Mouse (Mus musculus) liver, embryonic 14.5 days (tissue): ENCODE measurements around the gene Lexm. TPM values are rescaled to one million over a fixed set of nuclear protein-coding genes. Genes with fewer than 3 reads are reported as not detected.

Experiments used
- ATAC-seq: fragments of 200-750 bp; cut with Nextera tagmentation; 2 replicates; pipeline ENCODE4 v1.8.0; 2017; ENCODE audit warnings: moderate number of reproducible peaks, mild to moderate bottlenecking, moderate library complexity; ENCODE audit not compliant: insufficient read depth
- DNase-seq, 3 experiments: peaks; one replicate each; pipeline ENCODE4 v3.0.0-alpha.2; 2012 to 2013; ENCODE audit warnings: low read depth in 3 of 3, low spot score in 3 of 3
- H3K27ac ChIP-seq: fragments of 300-500 bp; sonication (generic); 2 replicates; pipeline ENCODE4 v1.5.1; 2014; ENCODE audit warnings: moderate library complexity, mild to moderate bottlenecking, control low read depth, inconsistent platforms
- H3K27me3 ChIP-seq: fragments of 300-500 bp; sonication (generic); 2 replicates; pipeline ENCODE4 v1.6.1; 2014; ENCODE audit warnings: mild to moderate bottlenecking, low read length, moderate library complexity; ENCODE audit not compliant: control insufficient read depth, insufficient read depth
- H3K36me3 ChIP-seq: fragments of 300-500 bp; sonication (generic); replicated peaks from 2 replicates; pipeline ENCODE4 v1.6.1; 2014; ENCODE audit warnings: low read depth; ENCODE audit not compliant: control insufficient read depth, insufficient read depth
- H3K4me1 ChIP-seq, 2 experiments: fragments of 200-500 bp in 1 of 2; fragments of 300-500 bp in 1 of 2; sonication (generic) in 1 of 2; replicated peaks; 2 replicates each; pipeline ENCODE4 v1.6.1; 2012 to 2014; ENCODE audit warnings: antibody characterized with exemption in 1 of 2, inconsistent platforms in 1 of 2, low read length in 1 of 2; ENCODE audit not compliant: control insufficient read depth in 2 of 2, insufficient read depth in 2 of 2
- H3K4me2 ChIP-seq: fragments of 300-500 bp; sonication (generic); 2 replicates; pipeline ENCODE4 v1.6.1; 2014; ENCODE audit warnings: low read depth, mild to moderate bottlenecking, control low read depth, moderate library complexity
- H3K4me3 ChIP-seq, 2 experiments: fragments of 200-500 bp in 1 of 2; fragments of 300-500 bp in 1 of 2; sonication (generic) in 1 of 2; 2 replicates each; pipeline ENCODE4 v1.5.1; 2012 to 2014; ENCODE audit warnings: low read depth in 2 of 2, low read length in 2 of 2, mild to moderate bottlenecking in 2 of 2, control low read depth in 1 of 2, inconsistent platforms in 1 of 2, moderate library complexity in 1 of 2; ENCODE audit not compliant: insufficient read depth in 1 of 2
- H3K9ac ChIP-seq: fragments of 300-500 bp; sonication (generic); replicated peaks from 2 replicates; pipeline ENCODE4 v1.6.1; 2014; ENCODE audit warnings: mild to moderate bottlenecking, control low read depth, moderate library complexity
- H3K9me3 ChIP-seq: fragments of 300-500 bp; sonication (generic); 2 replicates; pipeline ENCODE4 v1.6.1; 2016; ENCODE audit warnings: low read length, mixed read lengths; ENCODE audit not compliant: control insufficient read depth
- CTCF ChIP-seq: IDR thresholded peaks from 2 replicates; pipeline ENCODE4 v1.5.1; 2016; ENCODE audit warnings: antibody characterized with exemption, low read depth, control low read depth
- EP300 ChIP-seq: IDR thresholded peaks from 2 replicates; pipeline ENCODE4 v1.6.1; 2016; ENCODE audit warnings: antibody characterized with exemption, low read depth
- WGBS: fragments of 180-500 bp; shearing (Covaris S2); extraction: QIAGEN DNeasy Blood & Tissue Kit; methylation state at CpG from one replicate; pipeline ENCODE4 v1.1.7; 2014; ENCODE audit not compliant: insufficient replicate concordance; 5-methylcytosine and 5-hydroxymethylcytosine counted together
- polyA plus RNA-seq, 2 experiments: library from polyadenylated mRNA; depleted of rRNA in 1 of 2; stranded (reverse) in 1 of 2; unstranded in 1 of 2; fragments of >200 nt; fragmentation: Nextera tagmentation in 1 of 2; extraction: Ambion mirVana in 1 of 2; gene quantifications; 2 replicates each; pipeline versions ENCODE4 v1.2.1 to v1.2.3; 2012 to 2014

Gene Lexm
- polyA plus RNA-seq, 2 experiments: 0.10 TPM; not detected in 1

GRCm38 (mm10) chr4:106581865-106582204 lies 35.2 kb downstream of the Lexm start:
- H3K36me3 ChIP-seq: peaks cover 40% of the 10 kb centered on the region
- DNase-seq (no peak), ATAC-seq (no peak)
- H3K9me3 ChIP-seq: no peaks in the 10 kb centered on the region
- peak overlapping the region; percentile 66 for H3K4me2 ChIP-seq
- H3K27me3 ChIP-seq: no peaks in the 10 kb centered on the region
- TF ChIP-seq CTCF (no peak), EP300 (no peak)
- peak overlapping the region; percentile 32 to 40 for H3K4me3 ChIP-seq
- peak overlapping the region; percentile 55 for H3K9ac ChIP-seq
- peak overlapping the region; percentile 97 for H3K27ac ChIP-seq
- H3K4me1 ChIP-seq: peaks cover 35 to 44% of the 10 kb centered on the region in 2 experiments
- 79% methylated on average over 15 of the region's 15 CpGs for WGBS

- peak overlapping the region; percentile 55; the same call in 1 of the 2 replicates for H3K9ac ChIP-seq
- DNase-seq: no peak
- no peak for ATAC-seq
- no peak overlapping the region for H3K4me3 ChIP-seq
- WGBS: 61% methylated on average over 14 of the region's 14 CpGs
- peaks cover 39% of the 10 kb centered on the region for H3K36me3 ChIP-seq
- H3K27ac ChIP-seq: peak overlapping the region; percentile 97
- peaks cover 35 to 44% of the 10 kb centered on the region in 2 experiments for H3K4me1 ChIP-seq
- H3K27me3 ChIP-seq: no peaks in the 10 kb centered on the region
- peak overlapping the region; percentile 66 for H3K4me2 ChIP-seq
- TF ChIP-seq CTCF (no peak), EP300 (no peak)
- no peaks in the 10 kb centered on the region for H3K9me3 ChIP-seq
These were observed 35.7 kb downstream of the Lexm start for GRCm38 (mm10) chr4:106581176-106581864.

DNA sequence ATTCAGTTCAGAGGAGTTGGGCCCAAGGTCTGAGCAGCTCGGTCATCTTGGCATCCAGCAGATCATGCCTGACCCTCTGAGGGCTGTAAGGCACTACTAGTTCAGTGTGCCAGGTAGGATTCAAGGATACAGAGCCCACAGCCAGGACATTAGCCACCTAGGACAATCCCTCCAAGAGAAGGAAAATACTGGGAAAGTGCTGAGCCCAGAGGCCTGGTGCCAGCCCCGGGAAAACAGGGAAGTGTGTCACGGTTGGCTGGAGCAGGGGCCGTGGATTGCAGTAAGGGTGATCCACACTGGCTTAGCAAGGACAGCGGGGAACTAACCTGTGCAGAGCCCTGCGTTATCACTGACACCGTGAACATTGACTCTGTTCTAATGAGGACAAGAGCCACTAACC lies 39.5 kb downstream of the Lexm start:
- H3K27ac ChIP-seq: no peak overlapping the region
- ATAC-seq (no peak), DNase-seq (no peak)
- H3K4me2 ChIP-seq: no peak overlapping the region
- no peak overlapping the region for H3K9ac ChIP-seq
- H3K4me3 ChIP-seq: no peak overlapping the region
- H3K9me3 ChIP-seq: no peaks in the 10 kb centered on the region
- H3K36me3 ChIP-seq: peaks cover 61% of the 10 kb centered on the region
- WGBS: 80% methylated on average over 7 of the region's 7 CpGs
- TF ChIP-seq EP300 (no peak), CTCF (no peak)
- peaks cover 21 to 24% of the 10 kb centered on the region in 2 experiments for H3K4me1 ChIP-seq
- no peaks in the 10 kb centered on the region for H3K27me3 ChIP-seq

DNA sequence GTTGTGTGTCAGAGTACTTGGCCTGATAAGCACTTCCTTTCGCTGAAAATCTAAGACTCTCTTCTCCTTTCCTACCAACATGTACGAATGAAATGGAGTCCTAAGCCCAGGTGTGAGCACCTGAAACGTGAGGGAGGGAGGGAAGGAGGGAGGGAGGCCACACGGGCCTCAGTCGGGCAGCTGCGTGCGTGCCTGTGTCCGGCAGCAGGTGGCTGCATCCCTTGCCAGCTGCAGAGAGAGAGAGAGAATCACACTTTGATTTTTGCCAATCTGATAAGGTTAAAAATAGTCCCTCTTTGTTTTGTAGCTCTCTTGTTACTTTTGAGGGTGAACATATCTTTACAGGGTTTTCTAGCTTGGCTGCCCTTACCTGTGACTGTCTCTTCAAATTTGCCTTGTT lies 42.0 kb downstream of the Lexm start:
- Histone ChIP-seq H3K9me3 (no peaks in the 10 kb centered on the region), H3K9ac (no peak overlapping the region), H3K4me1 (no peaks in the 10 kb centered on the region), H3K27me3 (no peaks in the 10 kb centered on the region), H3K36me3 (peaks cover 66% of the 10 kb centered on the region), H3K27ac (no peak overlapping the region), H3K4me3 (no peak overlapping the region), H3K4me2 (no peak overlapping the region)
- TF ChIP-seq CTCF (no peak), EP300 (no peak)
- ATAC-seq (no peak), DNase-seq (no peak)
- WGBS: 82% methylated on average over 8 of the region's 8 CpGs

DNA sequence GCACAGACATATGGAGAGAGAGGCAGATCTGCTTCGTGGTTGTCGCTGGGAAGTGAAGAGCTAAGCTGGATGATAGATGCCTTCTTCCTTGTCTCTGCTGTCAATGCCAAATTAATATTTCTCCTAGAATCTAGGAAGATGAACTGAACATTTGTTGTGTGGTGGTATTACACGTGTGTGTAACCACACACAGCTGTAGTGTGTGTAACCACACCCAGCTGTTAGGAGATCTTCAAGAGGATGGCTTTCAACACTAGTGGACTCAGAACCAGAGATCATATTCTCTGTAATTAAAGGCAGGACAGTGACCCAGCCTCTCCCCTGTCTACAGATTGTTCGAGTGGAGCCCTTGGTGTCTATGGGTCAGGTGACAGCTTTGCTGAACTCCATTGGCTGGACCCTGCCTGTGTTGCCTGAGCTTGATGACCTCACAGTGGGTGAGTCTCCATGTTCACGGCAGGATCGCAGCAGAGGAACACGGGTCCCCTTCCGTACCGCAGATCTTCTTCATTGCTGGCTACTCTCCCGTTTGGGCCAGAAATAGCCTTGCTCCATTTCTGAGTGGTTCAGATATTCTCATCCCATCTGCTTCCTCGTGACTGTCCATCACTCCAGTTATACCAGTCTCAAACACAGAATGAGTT lies 45.8 kb downstream of the Lexm start:
- H3K9ac ChIP-seq: no peak overlapping the region
- no peaks in the 10 kb centered on the region for H3K27me3 ChIP-seq
- H3K4me3 ChIP-seq: no peak overlapping the region; a peak in 1 of 4 replicates
- H3K27ac ChIP-seq: no peak overlapping the region
- DNase-seq (no peak), ATAC-seq (no peak)
- no peaks in the 10 kb centered on the region for H3K4me1 ChIP-seq
- WGBS: 80% methylated on average over 11 of the region's 11 CpGs
- H3K9me3 ChIP-seq: no peaks in the 10 kb centered on the region
- H3K36me3 ChIP-seq: peaks cover 48% of the 10 kb centered on the region
- TF ChIP-seq EP300: no peak
- no peak for TF ChIP-seq CTCF
- no peak overlapping the region for H3K4me2 ChIP-seq
